Mouse (Mus musculus) cortical plate, adult 2 months (tissue): ENCODE results near the gene Sinhcaf.

Experiments
- CTCF ChIP-seq: fragments of 200-500 bp; IDR thresholded peaks from 2 replicates; pipeline ENCODE4 v1.5.1; 2011; ENCODE audit warnings: mild to moderate bottlenecking, control low read depth, low read length; ENCODE audit not compliant: insufficient read depth; ENCODE audit errors: extremely low read depth
- POLR2A ChIP-seq: fragments of 200-500 bp; IDR thresholded peaks from 2 replicates; pipeline ENCODE4 v1.6.1; 2011; ENCODE audit warnings: mild to moderate bottlenecking, low read length, control low read depth; ENCODE audit not compliant: insufficient read depth; ENCODE audit errors: extremely low read depth

- TF ChIP-seq CTCF = no peak
- no peak for TF ChIP-seq POLR2A
Measured at GRCm38 (mm10) chr6:148994327-148994999, 48.2 kb upstream of the Sinhcaf start.
